16 mouse cellular contexts compared by ENCODE assay signal in genomic region chr11:69328517-69328916, GRCm38 (mm10).
"Had no signal": no experiment of that assay in that cellular context is flagged by ENCODE, and none has a peak within 500 bp of the region (broad histone marks: within the 10 kb centered on the region; RNA-seq: fewer than 3 reads in every experiment).

No protein-coding gene starts in this region.

- H3K4me2 ChIP-seq: liver, embryonic 11.5 days; midbrain, embryonic 13.5 days; neural tube, embryonic 13.5 days had no signal

- H3K36me3 ChIP-seq: midbrain, embryonic 13.5 days; neural tube, embryonic 13.5 days had no signal

- H3K9ac ChIP-seq: liver, embryonic 14.5 days; midbrain, embryonic 13.5 days; neural tube, embryonic 13.5 days had no signal

- H3K4me3 ChIP-seq: left cerebral cortex, adult 2 months; midbrain, embryonic 13.5 days; myocyte; neural tube, embryonic 13.5 days had no signal

- H3K9me3 ChIP-seq: midbrain, embryonic 13.5 days; neural tube, embryonic 13.5 days had no signal

- ATAC-seq: inflammation-experienced regulatory T-cells, adult 6 months; intestine, embryonic 16.5 days; midbrain, embryonic 13.5 days had no signal

- DNase-seq: kidney, adult 18-20 months; kidney, adult 9 months; kidney, postnatal 36 days; layer of hippocampus, postnatal 36 days; lung, adult 18-20 months; lung, postnatal 14 days; thymus, postnatal 25 days had no signal

- H3K27ac ChIP-seq: left cerebral cortex, adult 2 months; liver, embryonic 14.5 days; macrophage; midbrain, embryonic 13.5 days; neural tube, embryonic 13.5 days had no signal
